Mouse (Mus musculus) stomach, embryonic 16.5 days (tissue): ENCODE results near the gene Fry. TPM values are rescaled to one million over a fixed set of nuclear protein-coding genes. Genes with fewer than 3 reads are reported as not detected.
A peak's percentile ranks its signal among the peaks of the same experiment; 100 is the strongest.

Source experiments
- ATAC-seq: fragments of 200-750 bp; cut with Nextera tagmentation; 2 replicates; pipeline ENCODE4 v1.8.0; 2017; ENCODE audit warnings: moderate number of reproducible peaks, moderate TSS enrichment; ENCODE audit not compliant: insufficient read depth, low FRiP score
- H3K27ac ChIP-seq: fragments of 300-500 bp; sonication (generic); 2 replicates; pipeline ENCODE4 v1.5.1; 2014; ENCODE audit warnings: low read length
- H3K27me3 ChIP-seq: fragments of 300-500 bp; sonication (generic); 2 replicates; pipeline ENCODE4 v1.6.1; 2014; ENCODE audit warnings: low read length, control low read depth, mixed read lengths; ENCODE audit not compliant: control insufficient read depth, insufficient read depth
- H3K36me3 ChIP-seq: fragments of 300-500 bp; sonication (generic); 2 replicates; pipeline ENCODE4 v1.6.1; 2014; ENCODE audit warnings: low read length; ENCODE audit not compliant: control insufficient read depth, insufficient read depth
- H3K4me1 ChIP-seq: fragments of 300-500 bp; sonication (generic); 2 replicates; pipeline ENCODE4 v1.6.1; 2014; ENCODE audit warnings: low read length, control low read depth, mixed read lengths; ENCODE audit not compliant: control insufficient read depth, insufficient read depth
- H3K4me2 ChIP-seq: fragments of 300-500 bp; sonication (generic); 2 replicates; pipeline ENCODE4 v1.6.1; 2014; ENCODE audit warnings: low read depth, low read length, mixed read lengths
- H3K4me3 ChIP-seq: fragments of 300-500 bp; sonication (generic); replicated peaks from 2 replicates; pipeline ENCODE4 v1.5.1; 2014; ENCODE audit warnings: mild to moderate bottlenecking, low read length
- H3K9ac ChIP-seq: fragments of 300-500 bp; sonication (generic); 2 replicates; pipeline ENCODE4 v1.6.1; 2014; ENCODE audit warnings: low read length
- H3K9me3 ChIP-seq: fragments of 300-500 bp; sonication (generic); replicated peaks from 2 replicates; pipeline ENCODE4 v1.6.1; 2016; ENCODE audit warnings: low read length, control low read depth; ENCODE audit not compliant: control insufficient read depth
- WGBS: fragments of 180-500 bp; shearing (Covaris S2); extraction: QIAGEN DNeasy Blood & Tissue Kit; methylation state at CpG from one replicate; pipeline ENCODE4 v1.1.7; 2014; 5-methylcytosine and 5-hydroxymethylcytosine counted together
- polyA plus RNA-seq: library from polyadenylated mRNA; unstranded; fragments of >200 nt; fragmentation: Nextera tagmentation; extraction: Ambion mirVana; gene quantifications from 2 replicates; pipeline ENCODE4 v1.2.1, GENCODE M21; 2015

Fry gene
- polyA plus RNA-seq, 1 experiment from 2014 or later: 10.8 TPM

- H3K27ac ChIP-seq: peak overlapping the region; percentile 66
- ATAC-seq: no peak
- H3K27me3 ChIP-seq: no peaks in the 10 kb centered on the region
- peaks cover 32% of the 10 kb centered on the region for H3K4me1 ChIP-seq
- no peaks in the 10 kb centered on the region for H3K36me3 ChIP-seq
- H3K9ac ChIP-seq: peak overlapping the region; percentile 75
- 30% methylated on average over 9 of the region's 9 CpGs for WGBS
- no peaks in the 10 kb centered on the region for H3K9me3 ChIP-seq
- H3K4me3 ChIP-seq: peak overlapping the region; percentile 53
- H3K4me2 ChIP-seq: peak overlapping the region; percentile 91
These were observed 141.6 kb downstream of the Fry start for GRCm38 (mm10) chr5:150260054-150260386.

- Histone ChIP-seq H3K9ac (peak overlapping the region; percentile 39; the same call in 1 of the 2 replicates), H3K27ac (peak overlapping the region; percentile 14; the same call in 1 of the 2 replicates), H3K4me3 (no peak overlapping the region), H3K9me3 (no peaks in the 10 kb centered on the region), H3K27me3 (no peaks in the 10 kb centered on the region), H3K4me2 (0 out of 2 replicates have a peak overlapping the region, but pooled peaks have one; percentile 22), H3K4me1 (peaks cover 32% of the 10 kb centered on the region), H3K36me3 (no peaks in the 10 kb centered on the region)
- ATAC-seq: no peak
- 34% methylated on average over 4 of the region's 4 CpGs for WGBS
These were observed 142.9 kb downstream of the Fry start for GRCm38 (mm10) chr5:150261361-150261760.

- H3K4me1 ChIP-seq: peaks cover 32% of the 10 kb centered on the region
These were observed 143.7 kb downstream of the Fry start for GRCm38 (mm10) chr5:150262046-150262716.

GRCm38 (mm10) chr5:150262717-150263103 lies 144.3 kb downstream of the Fry start:
- WGBS: 38% methylated on average over 5 of the region's 5 CpGs
- Histone ChIP-seq H3K4me2 (peak overlapping the region; percentile 42), H3K36me3 (no peaks in the 10 kb centered on the region), H3K4me1 (peaks cover 32% of the 10 kb centered on the region), H3K27ac (peak overlapping the region; percentile 38; the same call in 1 of the 2 replicates), H3K4me3 (peak overlapping the region; percentile 17; the same call in 1 of the 2 replicates), H3K27me3 (no peaks in the 10 kb centered on the region), H3K9ac (no peak overlapping the region), H3K9me3 (no peaks in the 10 kb centered on the region)
- no peak for ATAC-seq

More at GRCm38 (mm10) chr5:150262046-150262716, 143.7 kb downstream of the Fry start:
- no peak for ATAC-seq
- WGBS: 74% methylated on average over 16 of the region's 16 CpGs
- Histone ChIP-seq H3K4me3 (peak overlapping the region; percentile 17; the same call in 1 of the 2 replicates), H3K4me2 (peak overlapping the region; percentile 42), H3K36me3 (no peaks in the 10 kb centered on the region), H3K27ac (peak overlapping the region; percentile 38), H3K9ac (peak overlapping the region; percentile 39; the same call in 1 of the 2 replicates), H3K27me3 (no peaks in the 10 kb centered on the region), H3K9me3 (no peaks in the 10 kb centered on the region)

GRCm38 (mm10) chr5:150263162-150263561 lies 144.7 kb downstream of the Fry start:
- 0 out of 2 replicates have a peak overlapping the region, but pooled peaks have one; percentile 42 for H3K4me2 ChIP-seq
- H3K9me3 ChIP-seq: peaks cover under 1% of the 10 kb centered on the region; the same call in 1 of the 2 replicates
- H3K27me3 ChIP-seq: no peaks in the 10 kb centered on the region
- 72% methylated on average over 12 of the region's 12 CpGs for WGBS
- H3K4me1 ChIP-seq: peaks cover 30% of the 10 kb centered on the region
- ATAC-seq: no peak
- H3K27ac ChIP-seq: peak overlapping the region; percentile 38; the same call in 1 of the 2 replicates
- H3K9ac ChIP-seq: no peak overlapping the region
- no peaks in the 10 kb centered on the region for H3K36me3 ChIP-seq
- no peak overlapping the region for H3K4me3 ChIP-seq

GRCm38 (mm10) chr5:150263656-150264055 lies 145.2 kb downstream of the Fry start:
- ATAC-seq: no peak
- 69% methylated on average over 6 of the region's 6 CpGs for WGBS

GRCm38 (mm10) chr5:150265005-150265404 lies 146.6 kb downstream of the Fry start:
- 0 out of 2 replicates have a peak, but pooled peaks cover 3% of the 10 kb centered on the region for H3K36me3 ChIP-seq
- WGBS: 50% methylated on average over 1 of the region's 1 CpGs

More at GRCm38 (mm10) chr5:150263656-150264055, 145.2 kb downstream of the Fry start:
- H3K27me3 ChIP-seq: no peaks in the 10 kb centered on the region
- H3K4me2 ChIP-seq: no peak overlapping the region
- H3K9ac ChIP-seq: no peak overlapping the region
- H3K36me3 ChIP-seq: 0 out of 2 replicates have a peak, but pooled peaks cover 3% of the 10 kb centered on the region
- H3K4me3 ChIP-seq: no peak overlapping the region
- peaks cover 5% of the 10 kb centered on the region; the same call in 1 of the 2 replicates for H3K9me3 ChIP-seq
- H3K27ac ChIP-seq: no peak overlapping the region
- peaks cover 27% of the 10 kb centered on the region for H3K4me1 ChIP-seq

GRCm38 (mm10) chr5:150265953-150266352 lies 147.5 kb downstream of the Fry start:
- Histone ChIP-seq H3K9me3 (peaks cover 5% of the 10 kb centered on the region; the same call in 1 of the 2 replicates), H3K9ac (no peak overlapping the region), H3K27ac (no peak overlapping the region), H3K27me3 (no peaks in the 10 kb centered on the region), H3K4me1 (peaks cover 30% of the 10 kb centered on the region), H3K36me3 (0 out of 2 replicates have a peak, but pooled peaks cover 3% of the 10 kb centered on the region), H3K4me2 (no peak overlapping the region), H3K4me3 (no peak overlapping the region)
- no peak for ATAC-seq
- WGBS: 58% methylated on average over 2 of the region's 2 CpGs

More at GRCm38 (mm10) chr5:150265005-150265404, 146.6 kb downstream of the Fry start:
- H3K4me1 ChIP-seq: peaks cover 24% of the 10 kb centered on the region
- H3K27ac ChIP-seq: no peak overlapping the region
- H3K27me3 ChIP-seq: no peaks in the 10 kb centered on the region
- no peak overlapping the region for H3K9ac ChIP-seq
- peaks cover 5% of the 10 kb centered on the region; the same call in 1 of the 2 replicates for H3K9me3 ChIP-seq
- no peak overlapping the region for H3K4me2 ChIP-seq
- no peak overlapping the region for H3K4me3 ChIP-seq
- ATAC-seq: no peak

- peaks cover 15% of the 10 kb centered on the region; the same call in 1 of the 2 replicates for H3K4me1 ChIP-seq
- H3K36me3 ChIP-seq: 0 out of 2 replicates have a peak, but pooled peaks cover 3% of the 10 kb centered on the region
- no peak overlapping the region for H3K4me2 ChIP-seq
- H3K27me3 ChIP-seq: no peaks in the 10 kb centered on the region
- H3K4me3 ChIP-seq: no peak overlapping the region
- ATAC-seq: no peak
- 92% methylated on average over 3 of the region's 3 CpGs for WGBS
- no peak overlapping the region for H3K27ac ChIP-seq
- peaks cover 5% of the 10 kb centered on the region; the same call in 1 of the 2 replicates for H3K9me3 ChIP-seq
- H3K9ac ChIP-seq: no peak overlapping the region
These were observed 149.8 kb downstream of the Fry start for GRCm38 (mm10) chr5:150268261-150268660.
